Mouse (Mus musculus) ES-Bruce4 (cell line): ENCODE results near the gene Nyx. TPM values are rescaled to one million over a fixed set of nuclear protein-coding genes. Genes with fewer than 3 reads are reported as not detected.

Source experiments
- H3K27ac ChIP-seq: 2 replicates; pipeline ENCODE4 v1.5.1; 2012; ENCODE audit warnings: low read length, inconsistent platforms; ENCODE audit not compliant: insufficient read depth
- H3K27me3 ChIP-seq: 2 replicates; pipeline ENCODE4 v1.6.1; 2012; ENCODE audit warnings: mild to moderate bottlenecking, low read length, inconsistent platforms; ENCODE audit not compliant: control insufficient read depth, poor library complexity, insufficient read depth, severe bottlenecking
- H3K36me3 ChIP-seq: 2 replicates; pipeline ENCODE4 v1.6.1; 2012; ENCODE audit warnings: inconsistent platforms, mild to moderate bottlenecking, low read length, moderate library complexity; ENCODE audit not compliant: control insufficient read depth, poor library complexity, insufficient read depth, severe bottlenecking
- H3K4me1 ChIP-seq: one replicate; pipeline ENCODE4 v1.8.1; 2011; ENCODE audit warnings: low read length; ENCODE audit not compliant: control insufficient read depth, insufficient read depth
- H3K4me3 ChIP-seq: 2 replicates; pipeline ENCODE4 v1.5.1; 2011; ENCODE audit warnings: low read depth, mild to moderate bottlenecking, low read length
- H3K9ac ChIP-seq: 2 replicates; pipeline ENCODE4 v1.6.1; 2012; ENCODE audit warnings: low read depth, mild to moderate bottlenecking, inconsistent platforms; ENCODE audit not compliant: poor library complexity, severe bottlenecking
- H3K9me3 ChIP-seq: replicated peaks from 2 replicates; pipeline ENCODE4 v1.6.1; 2012; ENCODE audit warnings: mild to moderate bottlenecking, low read length, inconsistent platforms; ENCODE audit not compliant: control insufficient read depth, poor library complexity, insufficient read depth, severe bottlenecking
- CTCF ChIP-seq: IDR thresholded peaks from one replicate; pipeline ENCODE4 v1.8.1; 2011; ENCODE audit warnings: low read depth, low read length
- EP300 ChIP-seq: IDR thresholded peaks from 2 replicates; pipeline ENCODE4 v1.6.1; 2011; ENCODE audit warnings: low read depth, low read length; ENCODE audit not compliant: insufficient read depth
- POLR2A ChIP-seq: IDR thresholded peaks from one replicate; pipeline ENCODE4 v1.8.1; 2011; ENCODE audit warnings: low read length; ENCODE audit not compliant: insufficient read depth
- polyA plus RNA-seq: library from polyadenylated mRNA; stranded (reverse); fragments of >200 nt; gene quantifications from 2 replicates; pipeline ENCODE4 v1.2.4, GENCODE M21; 2011; ENCODE audit warnings: low read depth; ENCODE audit not compliant: missing spikeins, insufficient read depth, insufficient read length

The Nyx gene
- polyA plus RNA-seq, 1 experiment = not detected

DNA sequence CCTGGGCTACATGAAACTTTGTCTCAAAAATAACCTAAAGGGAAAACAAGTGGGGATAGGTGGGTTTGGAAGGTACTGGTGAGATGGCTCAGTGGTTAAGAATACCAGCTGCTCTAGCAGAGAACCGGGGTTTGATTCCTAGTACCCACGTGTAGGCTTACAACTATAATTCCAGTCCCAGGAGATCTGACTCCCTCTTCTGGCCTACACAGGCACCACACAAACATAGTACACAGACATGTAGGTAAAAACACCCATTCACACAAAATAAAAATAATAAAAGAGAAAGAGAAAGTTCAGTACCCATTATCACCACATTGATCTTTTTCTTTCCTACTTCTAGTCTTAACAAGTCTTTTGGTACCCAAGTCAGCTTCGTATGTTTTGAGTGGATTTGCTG lies 6.0 kb downstream of the Nyx start:
- no peaks in the 10 kb centered on the region for H3K9me3 ChIP-seq
- no peaks in the 10 kb centered on the region for H3K36me3 ChIP-seq
- H3K4me1 ChIP-seq = no peaks in the 10 kb centered on the region
- H3K9ac ChIP-seq = no peak overlapping the region
- no peak overlapping the region for H3K4me3 ChIP-seq
- no peaks in the 10 kb centered on the region for H3K27me3 ChIP-seq
- no peak for TF ChIP-seq CTCF
- no peak for TF ChIP-seq POLR2A
- no peak for TF ChIP-seq EP300
- H3K27ac ChIP-seq = no peak overlapping the region

DNA sequence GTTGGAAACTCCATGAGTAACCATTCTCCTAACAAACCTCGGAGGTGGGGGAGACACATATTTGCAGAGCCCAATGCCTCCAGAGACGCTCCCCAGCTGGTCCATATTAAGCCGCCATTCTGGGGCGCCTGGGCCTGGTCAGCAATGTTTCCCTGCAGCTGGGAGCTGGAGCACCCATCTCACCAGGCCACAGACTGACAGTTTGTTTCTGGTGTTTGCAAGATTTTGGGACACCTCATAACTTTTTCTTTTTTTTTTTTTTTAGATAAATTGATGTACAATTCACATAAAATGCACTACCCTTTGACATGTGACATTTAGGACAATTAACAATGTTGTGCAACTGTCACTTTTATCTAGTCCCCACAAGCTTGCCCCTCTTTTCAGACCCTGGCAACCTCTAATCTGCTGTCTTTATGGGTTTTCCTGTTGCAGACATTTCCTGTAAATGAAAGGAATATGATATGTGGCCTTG lies 6.9 kb downstream of the Nyx start:
- Histone ChIP-seq H3K9me3 (no peaks in the 10 kb centered on the region), H3K36me3 (no peaks in the 10 kb centered on the region), H3K9ac (no peak overlapping the region), H3K27me3 (no peaks in the 10 kb centered on the region), H3K27ac (no peak overlapping the region), H3K4me1 (no peaks in the 10 kb centered on the region), H3K4me3 (no peak overlapping the region)
- TF ChIP-seq CTCF = no peak

GRCm38 (mm10) chrX:13475382-13475781 lies 9.5 kb downstream of the Nyx start:
- no peaks in the 10 kb centered on the region for H3K27me3 ChIP-seq
- no peak overlapping the region for H3K9ac ChIP-seq
- H3K9me3 ChIP-seq = no peaks in the 10 kb centered on the region
- H3K4me1 ChIP-seq = no peaks in the 10 kb centered on the region
- H3K36me3 ChIP-seq = no peaks in the 10 kb centered on the region
- no peak overlapping the region for H3K4me3 ChIP-seq
- no peak for TF ChIP-seq POLR2A
- no peak overlapping the region for H3K27ac ChIP-seq

DNA sequence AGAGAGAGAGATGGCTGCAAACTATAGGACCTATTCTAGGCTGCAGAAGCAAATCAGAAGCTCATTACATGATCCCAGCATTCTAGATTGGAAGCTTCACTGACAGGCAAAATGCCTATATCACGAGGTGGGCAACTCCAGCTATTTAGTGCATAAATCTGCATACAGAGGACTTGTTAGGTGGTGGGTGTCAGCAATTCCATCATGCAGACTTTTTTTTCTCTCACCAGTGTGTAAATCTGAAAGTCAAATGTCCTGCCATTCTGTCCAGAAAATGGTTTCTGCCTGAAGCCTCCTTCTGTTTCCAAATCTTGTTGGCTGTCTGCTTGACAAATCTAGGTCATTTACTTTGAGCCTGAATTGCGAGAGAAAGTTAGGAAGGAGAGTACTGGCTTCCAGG lies 11.7 kb downstream of the Nyx start:
- no peaks in the 10 kb centered on the region for H3K9me3 ChIP-seq
- no peaks in the 10 kb centered on the region for H3K36me3 ChIP-seq
- H3K4me3 ChIP-seq = no peak overlapping the region
- H3K27ac ChIP-seq = no peak overlapping the region
- TF ChIP-seq POLR2A (no peak), EP300 (no peak)
- no peaks in the 10 kb centered on the region for H3K27me3 ChIP-seq
- no peaks in the 10 kb centered on the region for H3K4me1 ChIP-seq
- H3K9ac ChIP-seq = no peak overlapping the region

- Histone ChIP-seq H3K9ac (no peak overlapping the region), H3K36me3 (no peaks in the 10 kb centered on the region), H3K27ac (no peak overlapping the region), H3K4me1 (no peaks in the 10 kb centered on the region), H3K4me3 (no peak overlapping the region), H3K27me3 (no peaks in the 10 kb centered on the region), H3K9me3 (no peaks in the 10 kb centered on the region)
- TF ChIP-seq CTCF (no peak), POLR2A (no peak), EP300 (no peak)
Observed at GRCm38 (mm10) chrX:13478298-13478697, 12.4 kb downstream of the Nyx start.

GRCm38 (mm10) chrX:13479570-13479969 lies 13.7 kb downstream of the Nyx start:
- Histone ChIP-seq H3K27ac (no peak overlapping the region), H3K9ac (no peak overlapping the region), H3K4me3 (no peak overlapping the region), H3K4me1 (no peaks in the 10 kb centered on the region), H3K36me3 (no peaks in the 10 kb centered on the region), H3K9me3 (no peaks in the 10 kb centered on the region), H3K27me3 (no peaks in the 10 kb centered on the region)
- TF ChIP-seq CTCF (no peak), EP300 (no peak), POLR2A (no peak)

DNA sequence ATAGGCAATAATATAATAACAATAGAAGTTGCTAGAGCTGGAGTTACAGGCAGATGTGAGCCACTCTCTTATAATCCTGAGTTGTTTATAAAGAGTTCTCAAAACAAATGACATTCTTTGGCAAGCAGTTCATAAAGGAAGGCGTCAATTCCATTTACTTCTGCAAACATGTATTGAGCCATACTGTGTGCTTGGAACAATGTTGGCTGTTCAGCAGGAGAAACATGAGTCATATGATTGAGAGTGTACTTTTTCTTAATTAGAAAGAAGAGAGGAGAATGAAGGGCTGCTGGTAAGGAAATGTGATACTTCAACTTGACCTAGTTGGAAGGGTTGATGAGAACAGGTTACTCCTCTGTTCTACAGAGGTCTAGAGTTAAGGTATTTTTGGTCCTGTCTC lies 16.7 kb downstream of the Nyx start:
- peaks cover 6% of the 10 kb centered on the region; the same call in 1 of the 2 replicates for H3K9me3 ChIP-seq
- no peak overlapping the region for H3K27ac ChIP-seq
- no peaks in the 10 kb centered on the region; the same call in 1 of the 2 replicates for H3K27me3 ChIP-seq
- TF ChIP-seq POLR2A (no peak), CTCF (no peak), EP300 (no peak)
- H3K4me1 ChIP-seq = no peaks in the 10 kb centered on the region
- H3K4me3 ChIP-seq = no peak overlapping the region
- H3K36me3 ChIP-seq = no peaks in the 10 kb centered on the region
- no peak overlapping the region for H3K9ac ChIP-seq
